Mouse (Mus musculus): ENCODE data around the gene Ntsr2. TPM values are rescaled to one million over a fixed set of nuclear protein-coding genes. Genes with fewer than 3 reads are reported as not detected.

Ntsr2 gene
- polyA plus RNA-seq, 1 experiment = not detected

- no peak overlapping the region for H3K4me3 ChIP-seq (ENCODE audit: insufficient read depth, poor library complexity, severe bottlenecking)
- H3K79me3 ChIP-seq (ENCODE audit: low read depth) = no peaks in the 10 kb centered on the region
- H3K79me2 ChIP-seq (ENCODE audit: control insufficient read depth, insufficient read depth) = no peaks in the 10 kb centered on the region
- H3ac ChIP-seq (ENCODE audit: control insufficient read depth, insufficient read length, low read depth) = no peak overlapping the region
- peaks cover 16% of the 10 kb centered on the region for H3K27me3 ChIP-seq (ENCODE audit: control insufficient read depth, insufficient read depth, insufficient read length)
- H3K36me3 ChIP-seq (ENCODE audit: control insufficient read depth, insufficient read depth) = no peaks in the 10 kb centered on the region
- TF ChIP-seq USF1 (IDR thresholded peaks at IDR 0.05; ENCODE audit: low read depth) = no peak
- no peak for TF ChIP-seq MAX (IDR thresholded peaks at IDR 0.05)
- TF ChIP-seq CTCF (IDR thresholded peaks at IDR 0.05; ENCODE audit: control insufficient read depth, insufficient read depth, insufficient read length) = no peak
- TF ChIP-seq MYOD1 (IDR thresholded peaks at IDR 0.05; ENCODE audit: control insufficient read depth, insufficient read length, low read depth) = no peak
- no peak for TF ChIP-seq CEBPB (IDR thresholded peaks at IDR 0.05; ENCODE audit: low read depth)
Measured at GRCm38 (mm10) chr12:16631423-16631822, 21.8 kb upstream of the Ntsr2 start.

GRCm38 (mm10) chr12:16633235-16633634, 19.9 kb upstream of the Ntsr2 start:
- no peaks in the 10 kb centered on the region for H3K79me2 ChIP-seq (ENCODE audit: control insufficient read depth, insufficient read depth)
- peaks cover 16% of the 10 kb centered on the region for H3K27me3 ChIP-seq (ENCODE audit: control insufficient read depth, insufficient read depth, insufficient read length)
- no peak for TF ChIP-seq USF1 (IDR thresholded peaks at IDR 0.05; ENCODE audit: low read depth)
- TF ChIP-seq CEBPB (IDR thresholded peaks at IDR 0.05; ENCODE audit: low read depth) = no peak
- no peak for TF ChIP-seq MAX (IDR thresholded peaks at IDR 0.05)
- TF ChIP-seq FOSL1 (IDR thresholded peaks at IDR 0.05; ENCODE audit: insufficient read depth, low read length, poor library complexity, severe bottlenecking) = no peak
- TF ChIP-seq MYOD1 (IDR thresholded peaks at IDR 0.05; ENCODE audit: control insufficient read depth, insufficient read length, low read depth) = no peak
- no peak for TF ChIP-seq MYOG (IDR thresholded peaks at IDR 0.05; ENCODE audit: control insufficient read depth, extremely low read depth, insufficient read length)
- TF ChIP-seq CTCF (IDR thresholded peaks at IDR 0.05; ENCODE audit: control insufficient read depth, insufficient read depth, insufficient read length) = no peak
- no peak overlapping the region for H3K4me3 ChIP-seq (ENCODE audit: insufficient read depth, poor library complexity, severe bottlenecking)
- no peak overlapping the region for H3ac ChIP-seq (ENCODE audit: control insufficient read depth, insufficient read length, low read depth)
- no peaks in the 10 kb centered on the region for H3K79me3 ChIP-seq (ENCODE audit: low read depth)
- H3K36me3 ChIP-seq (ENCODE audit: control insufficient read depth, insufficient read depth) = no peaks in the 10 kb centered on the region

GRCm38 (mm10) chr12:16634075-16634813, 18.9 kb upstream of the Ntsr2 start:
- no peak overlapping the region for H3ac ChIP-seq (ENCODE audit: control insufficient read depth, insufficient read length, low read depth)
- H3K36me3 ChIP-seq (ENCODE audit: control insufficient read depth, insufficient read depth) = no peaks in the 10 kb centered on the region
- H3K4me3 ChIP-seq (ENCODE audit: insufficient read depth, poor library complexity, severe bottlenecking) = no peak overlapping the region
- peaks cover 16% of the 10 kb centered on the region for H3K27me3 ChIP-seq (ENCODE audit: control insufficient read depth, insufficient read depth, insufficient read length)
- H3K79me3 ChIP-seq (ENCODE audit: low read depth) = no peaks in the 10 kb centered on the region
- TF ChIP-seq USF1 (IDR thresholded peaks at IDR 0.05; ENCODE audit: low read depth) (no peak), CEBPB (IDR thresholded peaks at IDR 0.05; ENCODE audit: low read depth) (no peak), MYOD1 (IDR thresholded peaks at IDR 0.05; ENCODE audit: control insufficient read depth, insufficient read length, low read depth) (no peak), FOSL1 (IDR thresholded peaks at IDR 0.05; ENCODE audit: insufficient read depth, low read length, poor library complexity, severe bottlenecking) (no peak), MAX (IDR thresholded peaks at IDR 0.05) (no peak), CTCF (IDR thresholded peaks at IDR 0.05; ENCODE audit: control insufficient read depth, insufficient read depth, insufficient read length) (no peak), MYOG (IDR thresholded peaks at IDR 0.05; ENCODE audit: control insufficient read depth, extremely low read depth, insufficient read length) (no peak)
- no peaks in the 10 kb centered on the region for H3K79me2 ChIP-seq (ENCODE audit: control insufficient read depth, insufficient read depth)

- no peaks in the 10 kb centered on the region for H3K36me3 ChIP-seq (ENCODE audit: control insufficient read depth, insufficient read depth)
- H3ac ChIP-seq (ENCODE audit: control insufficient read depth, insufficient read length, low read depth) = no peak overlapping the region
- no peaks in the 10 kb centered on the region for H3K79me3 ChIP-seq (ENCODE audit: low read depth)
- no peak overlapping the region for H3K4me3 ChIP-seq (ENCODE audit: insufficient read depth, poor library complexity, severe bottlenecking)
- H3K79me2 ChIP-seq (ENCODE audit: control insufficient read depth, insufficient read depth) = no peaks in the 10 kb centered on the region
- TF ChIP-seq USF1 (IDR thresholded peaks at IDR 0.05; ENCODE audit: low read depth) = no peak
- H3K27me3 ChIP-seq (ENCODE audit: control insufficient read depth, insufficient read depth, insufficient read length) = peaks cover 16% of the 10 kb centered on the region
Measured at GRCm38 (mm10) chr12:16635816-16636215, 17.4 kb upstream of the Ntsr2 start.

GRCm38 (mm10) chr12:16639078-16639771, 14.0 kb upstream of the Ntsr2 start:
- Histone ChIP-seq H3K79me3 (ENCODE audit: low read depth) (no peaks in the 10 kb centered on the region), H3K36me3 (ENCODE audit: control insufficient read depth, insufficient read depth) (no peaks in the 10 kb centered on the region), H3K79me2 (ENCODE audit: control insufficient read depth, insufficient read depth) (no peaks in the 10 kb centered on the region), H3K27me3 (ENCODE audit: control insufficient read depth, insufficient read depth, insufficient read length) (peaks cover 19% of the 10 kb centered on the region), H3K4me3 (ENCODE audit: insufficient read depth, poor library complexity, severe bottlenecking) (no peak overlapping the region), H3ac (ENCODE audit: control insufficient read depth, insufficient read length, low read depth) (no peak overlapping the region)
- TF ChIP-seq USF1 (IDR thresholded peaks at IDR 0.05; ENCODE audit: low read depth) (no peak), MYOG (IDR thresholded peaks at IDR 0.05; ENCODE audit: control insufficient read depth, extremely low read depth, insufficient read length) (no peak), CTCF (IDR thresholded peaks at IDR 0.05; ENCODE audit: control insufficient read depth, insufficient read depth, insufficient read length) (no peak), FOSL1 (IDR thresholded peaks at IDR 0.05; ENCODE audit: insufficient read depth, low read length, poor library complexity, severe bottlenecking) (no peak), CEBPB (IDR thresholded peaks at IDR 0.05; ENCODE audit: low read depth) (no peak), MYOD1 (IDR thresholded peaks at IDR 0.05; ENCODE audit: control insufficient read depth, insufficient read length, low read depth) (no peak), MAX (IDR thresholded peaks at IDR 0.05) (no peak)

GRCm38 (mm10) chr12:16640075-16640474, 13.1 kb upstream of the Ntsr2 start:
- no peak for TF ChIP-seq USF1 (IDR thresholded peaks at IDR 0.05; ENCODE audit: low read depth)
- TF ChIP-seq MYOG (IDR thresholded peaks at IDR 0.05; ENCODE audit: control insufficient read depth, extremely low read depth, insufficient read length) = no peak
- no peak for TF ChIP-seq MAX (IDR thresholded peaks at IDR 0.05)
- no peak for TF ChIP-seq FOSL1 (IDR thresholded peaks at IDR 0.05; ENCODE audit: insufficient read depth, low read length, poor library complexity, severe bottlenecking)
- TF ChIP-seq CTCF (IDR thresholded peaks at IDR 0.05; ENCODE audit: control insufficient read depth, insufficient read depth, insufficient read length) = no peak
- TF ChIP-seq MYOD1 (IDR thresholded peaks at IDR 0.05; ENCODE audit: control insufficient read depth, insufficient read length, low read depth) = no peak
- no peak for TF ChIP-seq CEBPB (IDR thresholded peaks at IDR 0.05; ENCODE audit: low read depth)
- H3ac ChIP-seq (ENCODE audit: control insufficient read depth, insufficient read length, low read depth) = no peak overlapping the region
- H3K79me3 ChIP-seq (ENCODE audit: low read depth) = no peaks in the 10 kb centered on the region
- no peak overlapping the region for H3K4me3 ChIP-seq (ENCODE audit: insufficient read depth, poor library complexity, severe bottlenecking)
- no peaks in the 10 kb centered on the region for H3K79me2 ChIP-seq (ENCODE audit: control insufficient read depth, insufficient read depth)
- H3K36me3 ChIP-seq (ENCODE audit: control insufficient read depth, insufficient read depth) = no peaks in the 10 kb centered on the region
- H3K27me3 ChIP-seq (ENCODE audit: control insufficient read depth, insufficient read depth, insufficient read length) = peaks cover 21% of the 10 kb centered on the region

Data from C2C12 (cell line).